Mouse (Mus musculus) thymus, postnatal 10 days (tissue): ENCODE data around the gene Gm17364.
A peak's percentile ranks its signal among the peaks of the same experiment; 100 is the strongest.
"Not testable (repeated sequence)": the region's sequence is repeated elsewhere in the genome, so short reads cannot be mapped to it uniquely, and the experiment has no call there.

Experiments
- DNase-seq, 2 experiments: peaks; one replicate each; pipeline ENCODE4 v3.0.0; 2021; ENCODE audit warnings: low spot score in 2 of 2

The Gm17364 gene

GRCm38 (mm10) chr13:41251667-41252066 lies 22.1 kb downstream of the Gm17364 start:
- no peak for DNase-seq

- not testable (repeated sequence) for DNase-seq
Measured at GRCm38 (mm10) chr13:41251232-41251631, 22.5 kb downstream of the Gm17364 start.

- DNase-seq = no peak
Measured at GRCm38 (mm10) chr13:41250318-41250981, 23.3 kb downstream of the Gm17364 start.

- DNase-seq = peak; percentile 91 to 92
Measured at GRCm38 (mm10) chr13:41249538-41250317, 24.0 kb downstream of the Gm17364 start, which contains the start of gene Smim13. Smim13 (plus strand) TSS chr13:41249844.

DNA sequence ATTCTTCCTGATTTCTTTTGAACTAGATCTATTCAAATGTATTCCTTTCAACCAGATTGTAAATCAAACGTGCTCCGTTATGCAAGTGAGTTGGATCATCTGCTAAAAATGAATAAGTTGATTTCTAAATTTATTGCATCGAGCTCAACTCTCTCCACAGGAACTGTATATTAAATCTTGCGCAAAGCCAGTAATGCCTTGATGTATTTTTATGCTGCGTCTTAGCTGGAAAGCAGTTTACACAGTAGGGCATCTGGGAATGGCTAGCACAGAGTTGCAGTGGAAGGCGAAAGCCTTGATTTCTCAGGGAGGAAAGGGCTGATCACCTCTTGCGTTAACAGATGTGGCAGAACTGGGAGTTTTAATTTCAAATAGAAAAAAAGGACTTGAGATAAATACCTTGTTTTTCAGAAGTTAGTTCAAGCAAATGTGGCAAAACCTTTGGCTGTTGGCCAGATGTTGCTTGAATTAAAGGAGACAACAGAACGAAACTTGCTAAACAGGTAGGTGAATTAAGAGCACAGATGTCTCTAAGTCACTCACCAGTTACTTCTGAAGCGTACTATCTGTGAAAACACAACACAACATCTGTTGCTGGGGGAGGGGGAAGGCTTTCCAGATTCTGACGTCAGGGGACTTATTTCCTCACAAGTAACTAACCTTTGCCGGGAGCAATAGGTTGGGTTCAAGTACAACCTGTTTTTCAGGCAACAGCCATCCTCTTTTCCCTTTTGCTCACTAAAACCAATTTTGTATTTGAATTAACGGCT lies 24.8 kb downstream of the Gm17364 start:
- DNase-seq = peak; percentile 58 to 77

DNA sequence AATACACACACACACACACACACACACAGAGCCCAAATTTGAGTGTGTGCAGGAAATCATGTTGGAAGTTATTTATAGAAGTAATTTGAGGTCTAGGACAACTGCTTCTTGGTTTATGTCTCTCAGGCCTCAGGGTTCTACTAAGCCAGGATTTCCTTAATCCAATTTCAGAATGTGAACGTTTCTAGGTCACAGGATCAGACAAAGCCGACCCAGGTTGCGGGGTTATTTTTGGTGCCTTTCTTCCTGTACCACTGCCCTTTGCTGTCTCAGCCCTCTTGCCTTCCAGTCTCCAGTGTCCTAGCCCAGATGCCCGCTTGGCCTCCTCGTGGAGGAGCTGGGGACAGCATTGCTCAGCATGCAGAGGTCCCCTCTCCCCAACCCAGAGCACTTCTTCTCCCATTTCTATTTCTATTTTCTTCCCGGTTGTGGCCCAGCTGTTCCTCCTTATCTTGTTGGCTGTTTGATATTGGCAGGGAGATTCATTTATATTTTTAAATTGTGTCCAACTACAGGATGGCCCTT lies 29.4 kb downstream of the Gm17364 start:
- no peak for DNase-seq

DNA sequence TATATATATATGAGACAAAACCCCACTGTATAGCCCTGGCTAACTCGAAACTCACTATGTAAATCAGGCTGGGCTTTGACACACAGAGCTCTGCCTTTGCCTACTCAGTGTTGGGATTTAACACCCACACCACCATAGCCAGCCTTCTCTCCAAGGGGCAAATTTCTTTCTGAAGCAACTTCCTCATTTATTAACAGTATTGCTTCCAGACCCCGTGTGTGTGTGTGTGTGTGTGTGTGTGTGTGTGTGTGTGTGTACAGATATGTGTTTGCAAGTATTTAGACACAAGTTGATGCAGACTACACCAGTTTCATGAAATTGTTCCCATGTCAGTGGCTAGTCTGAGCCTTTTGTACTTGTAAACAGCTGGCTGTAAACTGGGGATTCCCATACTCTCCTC lies 32.2 kb downstream of the Gm17364 start:
- no peak for DNase-seq

GRCm38 (mm10) chr13:41238805-41239130 lies 35.0 kb downstream of the Gm17364 start:
- DNase-seq = peak in 1 of 2 experiments; percentile 36

GRCm38 (mm10) chr13:41238035-41238804 lies 35.6 kb downstream of the Gm17364 start:
- no peak for DNase-seq

GRCm38 (mm10) chr13:41235845-41236741 lies 37.7 kb downstream of the Gm17364 start:
- no peak for DNase-seq

DNA sequence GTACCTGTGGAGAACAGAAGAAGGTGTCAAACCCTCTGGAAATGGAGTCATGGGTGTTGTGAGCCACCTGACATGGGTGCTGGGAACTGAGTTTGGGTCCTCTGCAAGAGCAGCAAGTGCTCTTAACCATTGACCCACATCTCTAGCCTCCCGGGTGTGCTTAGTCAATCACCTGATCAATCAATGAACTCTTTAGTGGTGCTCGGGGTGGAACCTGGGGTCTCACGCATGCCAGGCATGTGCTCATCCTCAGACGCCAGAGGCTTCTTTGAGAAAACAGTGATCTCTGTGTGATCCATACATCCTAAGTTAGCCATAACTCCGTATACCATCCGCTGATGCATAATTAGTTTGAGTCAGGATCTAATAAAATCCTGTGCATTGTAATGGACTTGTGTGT lies 38.6 kb downstream of the Gm17364 start:
- DNase-seq = no peak

- DNase-seq = no peak
Measured at GRCm38 (mm10) chr13:41233241-41233640, 40.5 kb downstream of the Gm17364 start.

DNA sequence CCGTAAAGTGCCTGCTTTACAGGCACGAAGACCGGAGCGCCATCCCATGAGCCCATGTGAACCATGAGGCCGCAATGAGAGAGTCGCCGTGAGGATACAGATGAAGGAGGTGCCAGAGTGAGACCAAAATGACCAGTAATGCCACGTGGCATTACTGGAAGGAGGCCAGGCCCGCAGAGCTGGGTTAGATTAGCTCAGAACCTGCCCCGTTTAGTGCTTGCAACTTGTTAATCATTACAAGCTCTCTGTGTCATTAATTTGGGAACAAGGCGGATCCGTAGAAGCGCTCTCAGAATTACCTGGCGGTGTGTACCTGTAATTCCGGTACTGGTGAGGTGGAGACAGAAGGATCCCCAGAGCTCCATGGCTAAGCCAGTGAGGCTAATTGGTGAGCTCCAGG lies 41.6 kb downstream of the Gm17364 start:
- DNase-seq = no peak

- no peak for DNase-seq
Measured at GRCm38 (mm10) chr13:41231389-41231983, 42.3 kb downstream of the Gm17364 start.

DNA sequence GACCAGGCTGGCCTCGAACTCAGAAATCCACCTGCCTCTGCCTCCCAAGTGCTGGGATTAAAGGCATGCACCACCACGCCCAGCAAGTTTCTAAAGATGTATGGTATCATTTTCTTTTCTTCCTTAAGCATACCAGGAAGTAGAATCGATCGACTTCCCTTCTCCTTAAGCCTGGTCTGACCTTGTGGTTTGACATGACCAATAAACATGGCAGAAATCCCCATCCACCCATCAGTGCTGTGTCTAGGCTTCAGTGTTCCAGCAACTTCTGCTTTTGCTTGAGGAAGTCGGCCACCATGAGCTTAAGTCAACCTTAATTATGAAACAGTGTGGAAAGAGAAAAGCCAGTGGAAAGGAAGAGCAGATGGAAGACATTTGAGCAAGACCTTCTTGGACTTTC lies 43.5 kb downstream of the Gm17364 start:
- DNase-seq = no peak

DNA sequence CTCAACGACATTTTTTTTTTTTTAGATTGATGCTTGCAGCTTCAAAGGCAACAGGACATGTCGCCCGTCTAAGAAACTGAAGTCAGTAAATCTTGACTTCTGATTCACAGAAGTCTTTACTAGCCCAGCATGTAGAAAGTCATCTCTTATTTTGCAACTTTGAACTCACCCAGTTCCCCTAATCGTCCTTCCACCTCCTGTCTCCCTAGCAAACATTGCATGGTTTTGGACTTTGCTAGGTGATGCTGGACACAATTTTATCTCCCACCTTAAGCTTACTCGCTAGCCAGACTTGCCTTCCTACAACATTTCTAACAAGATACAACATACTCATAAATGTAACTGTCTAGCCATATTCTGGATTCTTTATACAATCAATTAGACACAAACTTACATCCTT lies 45.7 kb downstream of the Gm17364 start:
- DNase-seq = no peak

GRCm38 (mm10) chr13:41226513-41226912 lies 47.3 kb downstream of the Gm17364 start:
- no peak for DNase-seq
